Mouse (Mus musculus) natural killer cell, adult 2 months (primary cell): ENCODE measurements at regions not wholly inside any gene's neighbourhood (a gene's known extent, or its start where the extent isn't known, plus 50 kb on each side); places are given as distances from the start of the nearest gene placed in this dataset.

ENCODE experiments used
- DNase-seq, 2 experiments: peaks; one replicate each; pipeline ENCODE4 v3.0.0; 2022; ENCODE audit warnings: low spot score in 2 of 2

GRCm38 (mm10) chr17:73048164-73048563, 59.6 kb upstream of the Lclat1 start:
- DNase-seq, result no peak

GRCm38 (mm10) chr17:73052956-73053355, 54.8 kb upstream of the Lclat1 start:
- no peak for DNase-seq

GRCm38 (mm10) chr17:73053479-73054215, 54.1 kb upstream of the Lclat1 start:
- DNase-seq, result no peak

GRCm38 (mm10) chr17:73054226-73054625, 53.6 kb upstream of the Lclat1 start:
- no peak for DNase-seq

- DNase-seq, result no peak
Measured at GRCm38 (mm10) chr17:73055197-73055596, 52.6 kb upstream of the Lclat1 start.

- DNase-seq, result no peak
Measured at GRCm38 (mm10) chr17:73055611-73056010, 52.2 kb upstream of the Lclat1 start.

- DNase-seq, result no peak
Measured at GRCm38 (mm10) chr17:73056616-73057015, 51.2 kb upstream of the Lclat1 start.
